Mouse (Mus musculus): ENCODE measurements around the gene Obox1.
"Not testable (repeated sequence)": the region's sequence is repeated elsewhere in the genome, so short reads cannot be mapped to it uniquely, and the experiment has no call there.

The Obox1 gene

GRCm38 (mm10) chr7:15388421-15388998 lies at the start of gene Obox1, which contains the start of gene Obox2:
Obox1 (plus strand) TSS chr7:15388948.
Obox2 (plus strand) TSS chr7:15388721.
- not testable (repeated sequence) for DNase-seq

GRCm38 (mm10) chr7:15399147-15399874 lies 10.6 kb downstream of the Obox1 start:
- DNase-seq: not testable (repeated sequence)

- DNase-seq: not testable (repeated sequence)
These were observed 18.1 kb downstream of the Obox1 start for GRCm38 (mm10) chr7:15406816-15407215.

- DNase-seq: not testable (repeated sequence)
These were observed 29.3 kb downstream of the Obox1 start for GRCm38 (mm10) chr7:15418046-15418445.

GRCm38 (mm10) chr7:15425537-15425936 lies 36.8 kb downstream of the Obox1 start:
- not testable (repeated sequence) for DNase-seq

- not testable (repeated sequence) for DNase-seq
These were observed 120.7 kb downstream of the Obox1 start for GRCm38 (mm10) chr7:15509411-15509810.
